18 mouse cellular contexts compared by ENCODE assay signal in the genomic region with DNA sequence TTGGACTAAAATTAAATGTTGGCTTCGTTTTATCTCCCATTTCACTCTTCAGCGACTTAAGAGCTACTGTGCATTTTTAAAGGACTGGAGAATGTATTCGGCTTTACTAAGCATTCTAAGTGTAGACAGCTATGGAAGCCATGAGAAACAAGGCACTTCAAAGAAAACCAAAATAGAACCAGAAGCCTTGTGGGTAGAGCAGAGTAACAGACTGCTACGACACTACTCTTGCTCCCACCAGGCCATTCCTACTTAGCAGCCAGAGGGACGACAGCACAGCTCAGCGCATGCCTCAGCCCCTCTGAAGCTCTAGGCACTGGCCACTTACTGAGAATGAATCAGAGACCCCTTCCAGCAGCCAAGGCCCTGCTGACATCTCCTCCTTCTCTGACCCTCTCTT.
"Had no signal": no experiment of that assay in that cellular context is flagged by ENCODE, and none has a peak within 500 bp of the region (broad histone marks: within the 10 kb centered on the region; RNA-seq: fewer than 3 reads in every experiment).

No protein-coding gene starts in this region.

- DNase-seq: kidney, postnatal 14 days; kidney, postnatal 4 days; left cerebral cortex, postnatal 4 days; lung, embryonic 14.5 days; right cerebral cortex, postnatal 25 days; spleen, adult 18-20 months; thymus, postnatal 25 days had no signal

- H3K27ac ChIP-seq: limb, embryonic 12.5 days; limb, embryonic 15.5 days; liver, embryonic 15.5 days; macrophage; midbrain, embryonic 12.5 days; midbrain, embryonic 15.5 days; neural tube, embryonic 12.5 days; neural tube, embryonic 15.5 days; stomach, embryonic 15.5 days had no signal

- H3K9me3 ChIP-seq: limb, embryonic 12.5 days; limb, embryonic 15.5 days; liver, embryonic 15.5 days; midbrain, embryonic 12.5 days; midbrain, embryonic 15.5 days; neural tube, embryonic 12.5 days; neural tube, embryonic 15.5 days; stomach, embryonic 15.5 days had no signal

- H3K36me3 ChIP-seq: limb, embryonic 15.5 days; midbrain, embryonic 12.5 days; midbrain, embryonic 15.5 days; neural tube, embryonic 12.5 days; neural tube, embryonic 15.5 days; stomach, embryonic 15.5 days had no signal

- H3K4me2 ChIP-seq: limb, embryonic 12.5 days; limb, embryonic 15.5 days; liver, embryonic 11.5 days; liver, embryonic 15.5 days; lung, embryonic 14.5 days; midbrain, embryonic 12.5 days; midbrain, embryonic 15.5 days; neural tube, embryonic 12.5 days; neural tube, embryonic 15.5 days; stomach, embryonic 15.5 days had no signal

- H3K4me1 ChIP-seq: neural tube, embryonic 12.5 days; neural tube, embryonic 15.5 days; stomach, embryonic 15.5 days had no signal

- H3K27me3 ChIP-seq: limb, embryonic 12.5 days; limb, embryonic 15.5 days; liver, embryonic 15.5 days; midbrain, embryonic 12.5 days; midbrain, embryonic 15.5 days; neural tube, embryonic 12.5 days; neural tube, embryonic 15.5 days; stomach, embryonic 15.5 days had no signal

- H3K9ac ChIP-seq: limb, embryonic 12.5 days; limb, embryonic 15.5 days; liver, embryonic 15.5 days; lung, embryonic 14.5 days; midbrain, embryonic 12.5 days; midbrain, embryonic 15.5 days; neural tube, embryonic 12.5 days; neural tube, embryonic 15.5 days; stomach, embryonic 15.5 days had no signal

- H3K4me3 ChIP-seq: limb, embryonic 12.5 days; limb, embryonic 15.5 days; liver, embryonic 15.5 days; midbrain, embryonic 12.5 days; midbrain, embryonic 15.5 days; neural tube, embryonic 12.5 days; neural tube, embryonic 15.5 days; stomach, embryonic 15.5 days had no signal

- ATAC-seq: lung, postnatal 0 days; midbrain, embryonic 15.5 days had no signal
